Mouse (Mus musculus): ENCODE data around the gene Barx2.

GRCm38 (mm10) chr9:31839106-31840027, 73.9 kb downstream of the Barx2 start:
- TF ChIP-seq CTCF (IDR thresholded peaks at IDR 0.05; ENCODE audit: extremely low read depth, insufficient read depth, insufficient read length, insufficient replicate concordance) = no peak
- TF ChIP-seq POLR2A (IDR thresholded peaks at IDR 0.05; ENCODE audit: low read depth, low read length) = no peak

Measured in spleen, adult 2 months (tissue).